Mouse (Mus musculus) heart, embryonic 11.5 days (tissue): ENCODE data around the gene Ssxb6. TPM values are rescaled to one million over a fixed set of nuclear protein-coding genes. Genes with fewer than 3 reads are reported as not detected.
"Not testable (repeated sequence)": the region's sequence is repeated elsewhere in the genome, so short reads cannot be mapped to it uniquely, and the experiment has no call there.

Source experiments
- ATAC-seq: fragments of 200-750 bp; cut with Nextera tagmentation; replicated peaks from 2 replicates; pipeline ENCODE4 v1.8.0; 2017; ENCODE audit warnings: moderate library complexity; ENCODE audit not compliant: insufficient number of reproducible peaks, low FRiP score, low TSS enrichment
- H3K27ac ChIP-seq: fragments of 300-500 bp; sonication (generic); 2 replicates; pipeline ENCODE4 v1.5.1; 2014; ENCODE audit warnings: mild to moderate bottlenecking, low read depth, low read length
- H3K27me3 ChIP-seq: fragments of 300-500 bp; sonication (generic); 2 replicates; pipeline ENCODE4 v1.6.1; 2014; ENCODE audit warnings: mild to moderate bottlenecking, low read length, mixed read lengths; ENCODE audit not compliant: control insufficient read depth, insufficient read depth
- H3K36me3 ChIP-seq: fragments of 300-500 bp; sonication (generic); 2 replicates; pipeline ENCODE4 v1.6.1; 2014; ENCODE audit warnings: mild to moderate bottlenecking, low read length, moderate library complexity, mixed read lengths; ENCODE audit not compliant: control insufficient read depth, insufficient read depth
- H3K4me1 ChIP-seq: fragments of 300-500 bp; sonication (generic); 2 replicates; pipeline ENCODE4 v1.6.1; 2014; ENCODE audit warnings: low read length; ENCODE audit not compliant: control insufficient read depth, insufficient read depth
- H3K4me2 ChIP-seq: fragments of 300-500 bp; sonication (generic); 2 replicates; pipeline ENCODE4 v1.6.1; 2014; ENCODE audit warnings: mild to moderate bottlenecking, moderate library complexity
- H3K4me3 ChIP-seq: fragments of 300-500 bp; sonication (generic); 2 replicates; pipeline ENCODE4 v1.5.1; 2014; ENCODE audit warnings: low read depth, low read length
- H3K9ac ChIP-seq: fragments of 300-500 bp; sonication (generic); 2 replicates; pipeline ENCODE4 v1.6.1; 2014; ENCODE audit warnings: mild to moderate bottlenecking, low read depth, low read length, moderate library complexity
- H3K9me3 ChIP-seq: fragments of 300-500 bp; sonication (generic); replicated peaks from 2 replicates; pipeline ENCODE4 v1.6.1; 2016; ENCODE audit warnings: low read length; ENCODE audit not compliant: control insufficient read depth
- WGBS: fragments of 180-500 bp; shearing (Covaris S2); extraction: QIAGEN DNeasy Blood & Tissue Kit; methylation state at CpG from one replicate; pipeline ENCODE4 v1.1.7; 2014; ENCODE audit not compliant: insufficient replicate concordance; 5-methylcytosine and 5-hydroxymethylcytosine counted together
- polyA plus RNA-seq: library from polyadenylated mRNA; unstranded; fragments of >200 nt; fragmentation: Nextera tagmentation; extraction: Ambion mirVana; gene quantifications from 2 replicates; pipeline ENCODE4 v1.2.1, GENCODE M21; 2014

Ssxb6 gene
- not detected in 2 replicates for polyA plus RNA-seq

DNA sequence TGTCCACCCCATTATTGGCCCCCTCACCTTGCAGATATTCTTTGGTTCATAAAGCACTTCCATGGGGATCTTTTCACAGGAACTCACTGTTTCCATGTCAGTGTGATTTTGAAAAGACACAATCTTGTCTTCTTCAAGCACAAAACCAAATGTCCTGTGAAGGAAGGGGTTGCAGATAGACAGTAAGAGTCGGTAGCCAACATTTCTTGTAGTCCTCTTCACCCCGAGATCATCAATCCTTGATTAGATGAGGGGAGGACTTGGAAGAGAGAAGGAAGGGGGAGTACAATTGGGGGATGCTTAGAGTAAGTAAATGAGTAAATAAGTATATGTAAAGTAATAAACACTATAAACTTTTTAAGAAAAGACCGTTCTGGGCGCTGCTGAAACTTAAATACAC lies at the start of gene Ssxb6:
Gene Ssxb6 (minus strand): TSS at position 101 of the 400 bp plus-strand sequence.
- not testable (repeated sequence) for H3K4me1 ChIP-seq, H3K36me3 ChIP-seq, H3K4me3 ChIP-seq, H3K9ac ChIP-seq, H3K4me2 ChIP-seq, H3K27me3 ChIP-seq, H3K27ac ChIP-seq, ATAC-seq, H3K9me3 ChIP-seq
- 54% methylated on average over 4 of the region's 4 CpGs for WGBS

DNA sequence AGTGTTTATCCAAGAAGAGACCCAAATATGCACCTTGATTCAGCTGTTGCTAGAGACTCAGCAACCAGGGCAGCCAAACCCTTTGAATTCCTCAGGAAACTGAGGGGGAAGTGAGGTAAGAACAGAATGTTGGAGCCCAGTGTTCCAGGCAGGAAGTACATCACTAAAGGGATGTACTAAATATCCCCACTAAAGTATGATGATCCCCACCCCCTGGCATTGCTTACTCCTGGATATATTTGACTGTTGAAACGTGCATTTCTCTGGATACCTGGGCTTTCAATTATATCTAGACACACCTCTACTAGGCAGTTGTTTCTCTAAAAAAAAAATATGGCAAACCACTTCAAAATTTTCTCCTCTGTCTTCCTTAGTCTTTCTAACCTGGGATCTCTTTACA lies 43.7 kb upstream of the Ssxb6 start, which contains the start of gene Ssxb3:
Gene Ssxb3 (minus strand): TSS at position 101 of the 400 bp plus-strand sequence.
- H3K4me1 ChIP-seq, H3K4me2 ChIP-seq, H3K27me3 ChIP-seq, H3K36me3 ChIP-seq, H3K27ac ChIP-seq, ATAC-seq, H3K9ac ChIP-seq, H3K9me3 ChIP-seq, H3K4me3 ChIP-seq: not testable (repeated sequence)
- WGBS = 16% methylated on average over 1 of the region's 1 CpGs

DNA sequence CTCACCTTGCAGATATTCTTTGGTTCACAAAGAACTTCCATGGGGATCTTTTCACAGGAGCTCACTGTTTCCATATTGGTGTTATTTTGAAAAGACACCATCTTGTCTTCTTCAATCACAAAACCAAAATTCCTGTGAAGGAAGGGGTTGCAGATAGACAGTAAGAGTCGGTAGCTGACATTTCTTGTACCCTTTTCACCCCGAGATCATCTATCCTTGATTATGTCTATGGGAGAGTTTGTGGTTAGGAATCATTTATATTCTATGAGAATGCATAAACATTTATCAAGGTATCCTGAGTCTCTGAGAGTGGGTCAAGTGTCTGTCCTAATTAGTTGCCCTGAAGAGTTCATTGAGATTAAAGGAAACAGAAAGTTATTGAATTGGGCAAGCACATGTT lies 23.2 kb downstream of the Ssxb6 start, which contains the start of gene Gm14459:
Gene Gm14459 (minus strand): TSS at position 101 of the 400 bp plus-strand sequence.
- H3K9ac ChIP-seq = no peak within 1 kb of the TSS
- 63% methylated on average over 2 of the region's 2 CpGs for WGBS
- no peak within 1 kb of the TSS for H3K27ac ChIP-seq
- no peaks in the 10 kb centered on the region for H3K9me3 ChIP-seq
- no peaks in the 10 kb centered on the region for H3K27me3 ChIP-seq
- no peaks in the 10 kb centered on the region for H3K36me3 ChIP-seq
- no peak for ATAC-seq
- no peak within 1 kb of the TSS for H3K4me3 ChIP-seq
- no peaks in the 10 kb centered on the region for H3K4me1 ChIP-seq
- no peak within 1 kb of the TSS for H3K4me2 ChIP-seq

Other genes with a start within 250 kb of the Ssxb6 start
- gene Ssxb10, start 220.8 kb downstream of the Ssxb6 start, polyA plus RNA-seq = not detected in 2 replicates
- not detected in 2 replicates for gene Ssxb9, start 181.3 kb downstream of the Ssxb6 start, polyA plus RNA-seq
- gene Ssxb1, start 134.9 kb downstream of the Ssxb6 start, polyA plus RNA-seq = not detected in 2 replicates
- gene Ssxb2, start 86.5 kb downstream of the Ssxb6 start, polyA plus RNA-seq = not detected in 2 replicates
- not detected in 2 replicates for gene Gm14459, start 23.3 kb downstream of the Ssxb6 start, polyA plus RNA-seq
- gene Ssxb3, start 43.6 kb upstream of the Ssxb6 start, polyA plus RNA-seq = not detected in 2 replicates
- not detected in 2 replicates for gene Ssxb8, start 142.6 kb upstream of the Ssxb6 start, polyA plus RNA-seq
- not detected in 2 replicates for gene Ssx9, start 200.2 kb upstream of the Ssxb6 start, polyA plus RNA-seq